Comparison of ENCODE assay signal across 8 mouse cellular contexts in genomic region chr10:4430826-4431225, GRCm38 (mm10). TPM values are rescaled to one million over a fixed set of nuclear protein-coding genes. Genes with fewer than 3 reads are reported as not detected.
A peak's percentile ranks its signal among the peaks of the same experiment; 100 is the strongest.
DNase-seq lines count a peak whose midpoint lies in the region; ATAC-seq and TF ChIP-seq lines count a peak whose summit lies in the region.

No protein-coding gene starts in this region.

- no peaks in the 10 kb centered on the region for H3K27me3 ChIP-seq in midbrain, embryonic 12.5 days

- WGBS in bone marrow, adult 2 months, result 79% methylated on average over 3 of the region's 3 CpGs
- WGBS in midbrain, embryonic 12.5 days, result 77% methylated on average over 3 of the region's 3 CpGs

- H3K4me3 ChIP-seq in bone marrow, adult 2 months (replicated peaks; ENCODE audit: control insufficient read depth, low read depth, low read length), result no peak overlapping the region
- peak overlapping the region; percentile 96 for H3K4me3 ChIP-seq in gastrocnemius, adult 2 months
- H3K4me3 ChIP-seq in midbrain, embryonic 12.5 days, result peak overlapping the region; percentile 68; the same call in 1 of the 2 replicates

- no peak for TF ChIP-seq CTCF in bone marrow, adult 2 months (IDR thresholded peaks at IDR 0.05; ENCODE audit: control insufficient read depth, insufficient read depth, low read length)
- TF ChIP-seq CTCF in gastrocnemius, adult 2 months (IDR thresholded peaks at IDR 0.05), result no peak; the same call in 1 of the 2 replicates

- H3K36me3 ChIP-seq in midbrain, embryonic 12.5 days, result peaks cover 18% of the 10 kb centered on the region

- TF ChIP-seq POLR2A in bone marrow, adult 2 months (IDR thresholded peaks at IDR 0.05; ENCODE audit: borderline replicate concordance, control insufficient read depth, low read depth, low read length), result no peak

- H3K9ac ChIP-seq in midbrain, embryonic 12.5 days (replicated peaks), result peak overlapping the region; percentile 75; the same call in 1 of the 2 replicates

- DNase-seq in heart, adult 11 months, result peak; percentile 94
- no peak for DNase-seq in heart, postnatal 36 days
- DNase-seq in gastrocnemius, adult 2 months, result peak; percentile 55
- peak; percentile 53 for DNase-seq in kidney, adult 9 months
- no peak for DNase-seq in retina, embryonic 14.5 days (ENCODE audit: low spot score)

- no peak for ATAC-seq in midbrain, embryonic 12.5 days (ENCODE audit: low FRiP score, low read depth)
- ATAC-seq in inflammation-experienced regulatory T-cells, adult 6 months, result no peak

- peaks cover 1% of the 10 kb centered on the region; the same call in 1 of the 2 replicates for H3K4me1 ChIP-seq in bone marrow, adult 2 months (ENCODE audit: control insufficient read depth, insufficient read depth, low read length)
- peaks cover 17% of the 10 kb centered on the region for H3K4me1 ChIP-seq in midbrain, embryonic 12.5 days

- intact Hi-C loops in heart, postnatal 36 days (cut with DNase I), result loop anchor here (2.0 to 10.0 kb wide), 2 partner anchors 40 to 734 kb away; no protein-coding TSS in a partner anchor
- intact Hi-C loops in gastrocnemius, adult 2 months (cut with DNase I), result no loop called here

- H3K27ac ChIP-seq in bone marrow, adult 2 months (ENCODE audit: control insufficient read depth, insufficient read depth, low read depth, low read length, poor library complexity), result peak overlapping the region; percentile 18; the same call in 1 of the 2 replicates
- peak overlapping the region; percentile 93 for H3K27ac ChIP-seq in gastrocnemius, adult 2 months
- H3K27ac ChIP-seq in midbrain, embryonic 12.5 days (replicated peaks), result no peak overlapping the region

- H3K4me2 ChIP-seq in midbrain, embryonic 12.5 days (replicated peaks), result peak overlapping the region; percentile 72; the same call in 1 of the 2 replicates

- no peaks in the 10 kb centered on the region for H3K9me3 ChIP-seq in midbrain, embryonic 12.5 days

RNA-seq across cellular contexts. Expression of gene Rmnd1, which starts 1.4 kb away (rescaled TPM):
- 10 to 100 TPM; 62.2 to 63.2 TPM for total RNA-seq in heart, postnatal 36 days (2021)
- polyA plus RNA-seq in bone marrow, adult 2 months (2011; ENCODE audit: insufficient read depth, insufficient read length, low replicate concordance, missing spikeins), result 29.0 and 47.1 TPM in 2 replicates
- 10 to 100 TPM; 31.8 to 55.6 TPM for total RNA-seq in gastrocnemius, adult 2 months (2021)
- 49.0 and 53.7 TPM in 2 replicates for polyA plus RNA-seq in midbrain, embryonic 12.5 days (2016; fragmentation: Nextera tagmentation; extraction: Ambion mirVana)
- polyA plus RNA-seq in inflammation-experienced regulatory T-cells, adult 6 months (2017; shearing (Covaris generic)), result 10 to 100 TPM; 40.1 to 45.0 (median 42.4) TPM

RNA-seq across cellular contexts. Expression of gene Armt1, which starts 1.4 kb away (rescaled TPM):
- 1 to 10 TPM; 7.3 to 8.7 TPM for total RNA-seq in heart, postnatal 36 days (2021)
- 10.0 and 29.6 TPM in 2 replicates for polyA plus RNA-seq in bone marrow, adult 2 months (2011; ENCODE audit: insufficient read depth, insufficient read length, low replicate concordance, missing spikeins)
- 10 to 100 TPM; 15.5 to 15.6 TPM for total RNA-seq in gastrocnemius, adult 2 months (2021)
- 23.1 TPM in 2 replicates for polyA plus RNA-seq in midbrain, embryonic 12.5 days (2016; fragmentation: Nextera tagmentation; extraction: Ambion mirVana)
- 10 to 100 TPM; 34.1 to 38.4 (median 35.8) TPM for polyA plus RNA-seq in inflammation-experienced regulatory T-cells, adult 6 months (2017; shearing (Covaris generic))

RNA-seq across cellular contexts. Expression of gene Zbtb2, which starts 42.9 kb away (rescaled TPM):
- total RNA-seq in heart, postnatal 36 days (2021), result 1 to 10 TPM; 6.2 to 6.3 TPM
- 2.9 and 7.6 TPM in 2 replicates for polyA plus RNA-seq in bone marrow, adult 2 months (2011; ENCODE audit: insufficient read depth, insufficient read length, low replicate concordance, missing spikeins)
- total RNA-seq in gastrocnemius, adult 2 months (2021), result 1 to 10 TPM; 4.9 to 7.1 TPM
- 23.3 and 23.4 TPM in 2 replicates for polyA plus RNA-seq in midbrain, embryonic 12.5 days (2016; fragmentation: Nextera tagmentation; extraction: Ambion mirVana)
- polyA plus RNA-seq in inflammation-experienced regulatory T-cells, adult 6 months (2017; shearing (Covaris generic)), result 10 to 100 TPM in 2 of 3 experiments, 1 to 10 TPM in 1; 9.1 to 11.5 (median 11.1) TPM

RNA-seq across cellular contexts. Expression of gene Ccdc170, which starts 51.5 kb away (rescaled TPM):
- 1 to 10 TPM in 1 of 2 experiments, under 1 TPM in 1; 0.31 to 1.0 TPM for total RNA-seq in heart, postnatal 36 days (2021)
- polyA plus RNA-seq in bone marrow, adult 2 months (2011; ENCODE audit: insufficient read depth, insufficient read length, low replicate concordance, missing spikeins), result 0.45 TPM in 1 of 2 replicates, not detected in the other
- under 1 TPM; 0.46 to 0.67 TPM for total RNA-seq in gastrocnemius, adult 2 months (2021)
- polyA plus RNA-seq in midbrain, embryonic 12.5 days (2016; fragmentation: Nextera tagmentation; extraction: Ambion mirVana), result 0.05 and 0.14 TPM in 2 replicates
- not detected for polyA plus RNA-seq in inflammation-experienced regulatory T-cells, adult 6 months (2017; shearing (Covaris generic))

Comparison
In these comparisons a context has a peak if more than half of its experiments do, and no peak if none do; other contexts are left out.
1. DNase-seq: peak in heart, adult 11 months (single experiment), gastrocnemius, adult 2 months (single experiment) and kidney, adult 9 months (single experiment); none in heart, postnatal 36 days (0 of 2) and retina, embryonic 14.5 days (single experiment).